Mouse (Mus musculus) olfactory bulb, adult 2 months (tissue): Measurements from ENCODE around the gene Reep3.

Experiments
- CTCF ChIP-seq: fragments of 200-500 bp; IDR thresholded peaks from 2 replicates; pipeline ENCODE4 v1.5.1; 2012; ENCODE audit warnings: low read depth, mild to moderate bottlenecking, low read length, moderate library complexity; ENCODE audit not compliant: insufficient read depth
- POLR2A ChIP-seq: fragments of 200-500 bp; IDR thresholded peaks from 2 replicates; pipeline ENCODE4 v1.6.1; 2012; ENCODE audit warnings: mild to moderate bottlenecking, low read depth, low read length, moderate library complexity; ENCODE audit not compliant: insufficient read depth

GRCm38 (mm10) chr10:66995181-66995580 is 101.6 kb downstream of the Reep3 start:
- TF ChIP-seq POLR2A (no peak), CTCF (no peak)
